Comparison of ENCODE assay signal across 9 mouse cellular contexts in genomic region chr3:51889776-51890175, GRCm38 (mm10).
A peak's percentile ranks its signal among the peaks of the same experiment; 100 is the strongest.
DNase-seq lines count a peak whose midpoint lies in the region; TF ChIP-seq lines count a peak whose summit lies in the region.
"Had no signal": no experiment of that assay in that cellular context is flagged by ENCODE, and none has a peak within 500 bp of the region (broad histone marks: within the 10 kb centered on the region; RNA-seq: fewer than 3 reads in every experiment).

No protein-coding gene starts in this region.

- no peak overlapping the region for H3K4me3 ChIP-seq in olfactory bulb, adult 2 months (ENCODE audit: insufficient read depth, low read depth, low read length)

- H3K4me1 ChIP-seq in olfactory bulb, adult 2 months (ENCODE audit: control insufficient read depth, insufficient read depth, low read length): peaks cover 31% of the 10 kb centered on the region

- intact Hi-C loops in heart, postnatal 14 days (cut with DNase I): loop anchor here (5.0 kb wide), 2 partner anchors 187 to 213 kb away; no protein-coding TSS in a partner anchor
- intact Hi-C loops in left cerebral cortex, postnatal 25 days (cut with DNase I): loop anchor here (5.0 kb wide), 4 partner anchors 73 to 308 kb away; no protein-coding TSS in a partner anchor
- intact Hi-C loops in gastrocnemius, postnatal 36 days (cut with DNase I): no loop called here

- WGBS in olfactory bulb, adult 2 months: 44% methylated on average over 5 of the region's 5 CpGs

- 0 out of 2 replicates have a peak overlapping the region, but pooled peaks have one; percentile 21 for H3K27ac ChIP-seq in olfactory bulb, adult 2 months (ENCODE audit: insufficient read depth, low read depth, low read length)
- H3K27ac ChIP-seq: liver, embryonic 14.5 days had no signal

- no peak for TF ChIP-seq CTCF in olfactory bulb, adult 2 months (IDR thresholded peaks at IDR 0.05; ENCODE audit: insufficient read depth, low read depth, low read length)

- no peak for TF ChIP-seq POLR2A in olfactory bulb, adult 2 months (IDR thresholded peaks at IDR 0.05; ENCODE audit: insufficient read depth, low read depth, low read length)

- peak; percentile 21 to 61 for DNase-seq in kidney, postnatal 25 days
- DNase-seq in kidney, adult 9 months: no peak
- peak; percentile 97 for DNase-seq in cerebellum, adult 9-11 months
- peak; percentile 22 to 53 for DNase-seq in heart, postnatal 14 days
- DNase-seq in left cerebral cortex, postnatal 25 days (ENCODE audit: low spot score in 2 of 2): peak; percentile 63 to 84
- DNase-seq in gastrocnemius, postnatal 36 days: no peak
- no peak for DNase-seq in urinary bladder, adult 2 months (ENCODE audit: low spot score)

Comparison
In these comparisons a context has a peak if more than half of its experiments do, and no peak if none do; other contexts are left out.
1. DNase-seq: peak in kidney, postnatal 25 days (2 of 2), cerebellum, adult 9-11 months (single experiment), heart, postnatal 14 days (2 of 2) and left cerebral cortex, postnatal 25 days (2 of 2); none in kidney, adult 9 months (single experiment), gastrocnemius, postnatal 36 days (0 of 2) and urinary bladder, adult 2 months (single experiment).